Comparison of ENCODE assay signal across 32 mouse cellular contexts in the genomic region with DNA sequence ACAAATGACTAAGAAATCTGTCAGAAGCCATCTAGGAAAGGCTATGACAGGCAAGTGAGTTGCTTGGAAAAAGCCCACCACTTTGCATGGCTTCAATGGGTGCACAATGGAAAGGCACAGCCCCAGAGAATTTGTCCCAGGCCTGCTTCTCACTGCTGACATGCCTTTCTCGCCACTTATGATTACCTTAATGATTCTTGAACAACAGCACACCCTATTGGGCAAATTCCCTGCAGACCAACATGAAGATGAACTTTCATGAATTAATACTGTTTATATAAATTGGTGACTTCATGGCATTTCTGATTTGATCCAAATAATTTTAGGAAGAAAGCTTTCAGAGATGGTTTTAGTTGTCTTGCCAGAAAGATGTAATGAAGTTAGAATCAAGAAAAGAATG. TPM values are rescaled to one million over a fixed set of nuclear protein-coding genes. Genes with fewer than 3 reads are reported as not detected.
DNase-seq lines count a peak whose midpoint lies in the region; ATAC-seq and TF ChIP-seq lines count a peak whose summit lies in the region.
"Had no signal": no experiment of that assay in that cellular context is flagged by ENCODE, and none has a peak within 500 bp of the region (broad histone marks: within the 10 kb centered on the region; RNA-seq: fewer than 3 reads in every experiment).

No protein-coding gene starts in this region.

- no peak for ATAC-seq in heart, postnatal 0 days (ENCODE audit: insufficient read depth, low read depth)
- no peak for ATAC-seq in heart, embryonic 11.5 days (replicated peaks; ENCODE audit: insufficient number of reproducible peaks, low FRiP score, low TSS enrichment)
- no peak for ATAC-seq in lung, postnatal 0 days
- no peak for ATAC-seq in Patski
- no peak for ATAC-seq in stomach, postnatal 0 days (ENCODE audit: low FRiP score, low TSS enrichment)
- ATAC-seq: activated CD4-positive, CD25-positive, alpha-beta regulatory T cell, adult 4 months; liver, embryonic 12.5 days; midbrain, embryonic 13.5 days had no signal

- no peak overlapping the region for H3K4me3 ChIP-seq in heart, postnatal 0 days (ENCODE audit: low read depth, low read length)
- no peak overlapping the region for H3K4me3 ChIP-seq in heart, embryonic 11.5 days (ENCODE audit: low read depth, low read length)
- no peak overlapping the region for H3K4me3 ChIP-seq in lung, postnatal 0 days (ENCODE audit: low read depth, low read length)
- no peak overlapping the region for H3K4me3 ChIP-seq in stomach, postnatal 0 days (ENCODE audit: low read depth, low read length)
- H3K4me3 ChIP-seq: gastrocnemius, adult 2 months; heart, embryonic 13.5 days; hindbrain, embryonic 15.5 days; liver, embryonic 12.5 days; midbrain, embryonic 13.5 days had no signal

- no peak for DNase-seq in heart, postnatal 0 days (ENCODE audit: low spot score)
- no peak for DNase-seq in lung, postnatal 0 days (ENCODE audit: low spot score)
- DNase-seq in lung, adult 18-20 months: no peak
- DNase-seq in Patski (ENCODE audit: low read depth, low spot score): no peak
- no peak for DNase-seq in stomach, postnatal 0 days (ENCODE audit: low spot score)
- no peak for DNase-seq in adrenal gland, postnatal 4 days (ENCODE audit: low spot score in 2 of 2)
- DNase-seq in left cerebral cortex, postnatal 10 days (ENCODE audit: extremely low spot score in 1 of 2, low spot score in 2 of 2): no peak
- DNase-seq: adrenal gland, postnatal 14 days; cerebellum, adult 11 months; cerebellum, postnatal 14 days; embryo, embryonic 11 days; gastrocnemius, adult 2 months; heart, postnatal 36 days; kidney, adult 18-20 months; kidney, postnatal 25 days; thymus, postnatal 14 days had no signal

- intact Hi-C loops in left cerebral cortex, postnatal 10 days (cut with DNase I): no loop called here

- no peak overlapping the region for H3K9ac ChIP-seq in heart, postnatal 0 days (replicated peaks; ENCODE audit: low read depth, low read length)
- no peak overlapping the region for H3K9ac ChIP-seq in heart, embryonic 11.5 days (ENCODE audit: low read depth, low read length)
- no peak overlapping the region for H3K9ac ChIP-seq in lung, postnatal 0 days (replicated peaks; ENCODE audit: low read depth)
- no peak overlapping the region for H3K9ac ChIP-seq in stomach, postnatal 0 days (ENCODE audit: low read length)
- H3K9ac ChIP-seq: heart, embryonic 13.5 days; hindbrain, embryonic 15.5 days; liver, embryonic 12.5 days; midbrain, embryonic 13.5 days had no signal

- WGBS in heart, postnatal 0 days: 28% methylated on average over 1 of the region's 1 CpGs
- WGBS in heart, embryonic 11.5 days (ENCODE audit: insufficient replicate concordance): 19% methylated on average over 1 of the region's 1 CpGs
- WGBS in lung, postnatal 0 days: 27% methylated on average over 1 of the region's 1 CpGs
- 29% methylated on average over 1 of the region's 1 CpGs for WGBS in stomach, postnatal 0 days

- peaks cover 3% of the 10 kb centered on the region; the same call in 1 of the 2 replicates for H3K4me1 ChIP-seq in heart, postnatal 0 days (ENCODE audit: control insufficient read depth, insufficient read depth)
- no peaks in the 10 kb centered on the region for H3K4me1 ChIP-seq in heart, embryonic 11.5 days (ENCODE audit: control insufficient read depth, insufficient read depth, low read length)
- peaks cover 2% of the 10 kb centered on the region; the same call in 1 of the 2 replicates for H3K4me1 ChIP-seq in lung, postnatal 0 days (ENCODE audit: insufficient read depth, low read depth, low read length)
- no peaks in the 10 kb centered on the region for H3K4me1 ChIP-seq in stomach, postnatal 0 days (replicated peaks; ENCODE audit: control insufficient read depth, insufficient read depth)

- no peaks in the 10 kb centered on the region for H3K9me3 ChIP-seq in heart, postnatal 0 days (replicated peaks; ENCODE audit: control insufficient read depth, low read length)
- H3K9me3 ChIP-seq in heart, embryonic 11.5 days (replicated peaks; ENCODE audit: control insufficient read depth, low read length): no peaks in the 10 kb centered on the region
- H3K9me3 ChIP-seq in lung, postnatal 0 days (ENCODE audit: low read length): no peaks in the 10 kb centered on the region
- H3K9me3 ChIP-seq in stomach, postnatal 0 days (ENCODE audit: control insufficient read depth, low read length): no peaks in the 10 kb centered on the region
- H3K9me3 ChIP-seq: heart, embryonic 13.5 days; hindbrain, embryonic 15.5 days; liver, embryonic 12.5 days; midbrain, embryonic 13.5 days had no signal

- H3K4me2 ChIP-seq in heart, postnatal 0 days (ENCODE audit: low read depth, low read length): no peak overlapping the region
- no peak overlapping the region for H3K4me2 ChIP-seq in heart, embryonic 11.5 days
- no peak overlapping the region for H3K4me2 ChIP-seq in lung, postnatal 0 days (replicated peaks; ENCODE audit: low read depth, low read length)
- H3K4me2 ChIP-seq in stomach, postnatal 0 days (replicated peaks; ENCODE audit: low read depth): no peak overlapping the region
- H3K4me2 ChIP-seq: heart, embryonic 13.5 days; hindbrain, embryonic 15.5 days; liver, embryonic 12.5 days; midbrain, embryonic 13.5 days had no signal

- TF ChIP-seq CTCF in heart, postnatal 0 days (IDR thresholded peaks at IDR 0.05; ENCODE audit: low read depth): 0 out of 2 replicates have a peak, but pooled peaks have one; percentile 1
- peak; percentile 27 for TF ChIP-seq CTCF in lung, postnatal 0 days (IDR thresholded peaks at IDR 0.05)
- peak; percentile 39 for TF ChIP-seq CTCF in Patski (IDR thresholded peaks at IDR 0.05)
- TF ChIP-seq CTCF in stomach, postnatal 0 days (IDR thresholded peaks at IDR 0.05; ENCODE audit: low read depth): peak; percentile 41

- H3K27ac ChIP-seq in heart, postnatal 0 days (ENCODE audit: low read depth): no peak overlapping the region
- H3K27ac ChIP-seq in heart, embryonic 11.5 days (ENCODE audit: low read depth, low read length): no peak overlapping the region
- no peak overlapping the region for H3K27ac ChIP-seq in lung, postnatal 0 days (ENCODE audit: low read length)
- no peak overlapping the region for H3K27ac ChIP-seq in stomach, postnatal 0 days (replicated peaks)
- H3K27ac ChIP-seq: gastrocnemius, adult 2 months; heart, embryonic 13.5 days; hindbrain, embryonic 15.5 days; liver, embryonic 12.5 days; midbrain, embryonic 13.5 days had no signal

- H3K27me3 ChIP-seq in heart, postnatal 0 days (ENCODE audit: control insufficient read depth, insufficient read depth, low read length): no peaks in the 10 kb centered on the region
- H3K27me3 ChIP-seq in heart, embryonic 11.5 days (ENCODE audit: control insufficient read depth, insufficient read depth, low read length): no peaks in the 10 kb centered on the region
- H3K27me3 ChIP-seq in lung, postnatal 0 days (replicated peaks; ENCODE audit: insufficient read depth, low read length): no peaks in the 10 kb centered on the region
- no peaks in the 10 kb centered on the region for H3K27me3 ChIP-seq in Patski
- H3K27me3 ChIP-seq in stomach, postnatal 0 days (ENCODE audit: control insufficient read depth, insufficient read depth, low read length): no peaks in the 10 kb centered on the region
- H3K27me3 ChIP-seq: heart, embryonic 13.5 days; hindbrain, embryonic 15.5 days; liver, embryonic 12.5 days; midbrain, embryonic 13.5 days had no signal

- CTCF ChIA-PET in Patski (lab: Charles Lee): no interaction called here

- in situ Hi-C loops in Patski (cut with MboI; ENCODE audit: low pct_unique_long_range_greater_than_20kb): no loop called here

- POLR2A ChIA-PET in Patski (lab: Charles Lee): no interaction called here

- no peaks in the 10 kb centered on the region for H3K36me3 ChIP-seq in heart, postnatal 0 days (replicated peaks; ENCODE audit: control insufficient read depth, insufficient read depth, low read length)
- H3K36me3 ChIP-seq in heart, embryonic 11.5 days (ENCODE audit: control insufficient read depth, insufficient read depth, low read length): no peaks in the 10 kb centered on the region
- H3K36me3 ChIP-seq in lung, postnatal 0 days (ENCODE audit: insufficient read depth, low read length): no peaks in the 10 kb centered on the region
- no peaks in the 10 kb centered on the region for H3K36me3 ChIP-seq in stomach, postnatal 0 days (ENCODE audit: control insufficient read depth, insufficient read depth, low read length)
- H3K36me3 ChIP-seq: heart, embryonic 13.5 days; hindbrain, embryonic 15.5 days; liver, embryonic 12.5 days; midbrain, embryonic 13.5 days had no signal

- TF ChIP-seq EP300 in heart, postnatal 0 days (IDR thresholded peaks at IDR 0.05; ENCODE audit: low read depth): no peak
- no peak for TF ChIP-seq EP300 in lung, postnatal 0 days (IDR thresholded peaks at IDR 0.05)
- no peak for TF ChIP-seq EP300 in stomach, postnatal 0 days (optimal IDR thresholded peaks at IDR 0.05)

RNA-seq across cellular contexts. Expression of gene Gcc2, which starts 5.8 kb away (rescaled TPM):
- total RNA-seq in heart, postnatal 0 days (2014; rRNA removed; ENCODE audit: low replicate concordance): 11.4 and 16.6 TPM in 2 replicates
- polyA plus RNA-seq in heart, postnatal 0 days (2015; fragmentation: Nextera tagmentation; extraction: Ambion mirVana): 33.9 and 37.3 TPM in 2 replicates
- 31.7 and 42.6 TPM in 2 replicates for polyA plus RNA-seq in heart, embryonic 11.5 days (2014; fragmentation: Nextera tagmentation; extraction: Ambion mirVana)
- 91.7 and 98.0 TPM in 2 replicates for polyA plus RNA-seq in lung, postnatal 0 days (2015; fragmentation: Nextera tagmentation; extraction: Ambion mirVana)
- polyA plus RNA-seq in Patski (2021): 38.3 TPM
- polyA plus RNA-seq in stomach, postnatal 0 days (2015; fragmentation: Nextera tagmentation; extraction: Ambion mirVana): 49.7 and 65.7 TPM in 2 replicates
- total RNA-seq in adrenal gland, postnatal 4 days (2021): 10 to 100 TPM; 51.6 to 56.6 TPM
- 10 to 100 TPM; 65.6 to 69.0 TPM for total RNA-seq in left cerebral cortex, postnatal 10 days (2021)

RNA-seq across cellular contexts. Expression of gene Gm4981, which starts 13.0 kb away (rescaled TPM):
- total RNA-seq in heart, postnatal 0 days (2014; rRNA removed; ENCODE audit: low replicate concordance): not detected in 2 replicates
- not detected in 2 replicates for polyA plus RNA-seq in heart, postnatal 0 days (2015; fragmentation: Nextera tagmentation; extraction: Ambion mirVana)
- not detected in 2 replicates for polyA plus RNA-seq in heart, embryonic 11.5 days (2014; fragmentation: Nextera tagmentation; extraction: Ambion mirVana)
- not detected in 2 replicates for polyA plus RNA-seq in lung, postnatal 0 days (2015; fragmentation: Nextera tagmentation; extraction: Ambion mirVana)
- not detected for polyA plus RNA-seq in Patski (2021)
- polyA plus RNA-seq in stomach, postnatal 0 days (2015; fragmentation: Nextera tagmentation; extraction: Ambion mirVana): not detected in 2 replicates
- total RNA-seq in adrenal gland, postnatal 4 days (2021): not detected
- total RNA-seq in left cerebral cortex, postnatal 10 days (2021): not detected
- total RNA-seq: adrenal gland, postnatal 14 days; gastrocnemius, adult 2 months; heart, postnatal 36 days; layer of hippocampus, postnatal 10 days; left cerebral cortex, adult 8-10 months; megakaryocyte, adult 5-6 weeks had no signal
- polyA plus RNA-seq: activated CD4-positive, CD25-positive, alpha-beta regulatory T cell, adult 4 months; C2C12; embryonic facial prominence, embryonic 14.5 days; gonadal fat pad, adult 2 months; heart, embryonic 13.5 days; hindbrain, embryonic 15.5 days; limb, embryonic 11.5 days; liver, embryonic 12.5 days; lung, embryonic 16.5 days; midbrain, embryonic 13.5 days; neural tube, embryonic 14.5 days; stomach, embryonic 16.5 days had no signal

RNA-seq across cellular contexts. Expression of gene Duxf3, which starts 17.1 kb away (rescaled TPM):
- not detected in 2 replicates for total RNA-seq in heart, postnatal 0 days (2014; rRNA removed; ENCODE audit: low replicate concordance)
- polyA plus RNA-seq in heart, postnatal 0 days (2015; fragmentation: Nextera tagmentation; extraction: Ambion mirVana): not detected in 2 replicates
- not detected in 2 replicates for polyA plus RNA-seq in heart, embryonic 11.5 days (2014; fragmentation: Nextera tagmentation; extraction: Ambion mirVana)
- not detected in 2 replicates for polyA plus RNA-seq in lung, postnatal 0 days (2015; fragmentation: Nextera tagmentation; extraction: Ambion mirVana)
- polyA plus RNA-seq in Patski (2021): not detected
- 0.67 TPM in 1 of 2 replicates, not detected in the other for polyA plus RNA-seq in stomach, postnatal 0 days (2015; fragmentation: Nextera tagmentation; extraction: Ambion mirVana)
- not detected for total RNA-seq in adrenal gland, postnatal 4 days (2021)
- total RNA-seq in left cerebral cortex, postnatal 10 days (2021): not detected
- total RNA-seq: adrenal gland, postnatal 14 days; gastrocnemius, adult 2 months; heart, postnatal 36 days; layer of hippocampus, postnatal 10 days; left cerebral cortex, adult 8-10 months; megakaryocyte, adult 5-6 weeks had no signal
- polyA plus RNA-seq: C2C12; embryonic facial prominence, embryonic 14.5 days; gonadal fat pad, adult 2 months; heart, embryonic 13.5 days; hindbrain, embryonic 15.5 days; limb, embryonic 11.5 days; liver, embryonic 12.5 days; lung, embryonic 16.5 days; midbrain, embryonic 13.5 days; neural tube, embryonic 14.5 days; stomach, embryonic 16.5 days had no signal

RNA-seq across cellular contexts. Expression of gene AW822073, which starts 24.8 kb away (rescaled TPM):
- not detected in 2 replicates for total RNA-seq in heart, postnatal 0 days (2014; rRNA removed; ENCODE audit: low replicate concordance)
- not detected in 2 replicates for polyA plus RNA-seq in heart, postnatal 0 days (2015; fragmentation: Nextera tagmentation; extraction: Ambion mirVana)
- not detected in 2 replicates for polyA plus RNA-seq in heart, embryonic 11.5 days (2014; fragmentation: Nextera tagmentation; extraction: Ambion mirVana)
- polyA plus RNA-seq in lung, postnatal 0 days (2015; fragmentation: Nextera tagmentation; extraction: Ambion mirVana): not detected in 2 replicates
- polyA plus RNA-seq in Patski (2021): not detected
- polyA plus RNA-seq in stomach, postnatal 0 days (2015; fragmentation: Nextera tagmentation; extraction: Ambion mirVana): 0.34 TPM in 1 of 2 replicates, not detected in the other
- total RNA-seq in adrenal gland, postnatal 4 days (2021): not detected
- total RNA-seq in left cerebral cortex, postnatal 10 days (2021): not detected
- total RNA-seq: adrenal gland, postnatal 14 days; gastrocnemius, adult 2 months; heart, postnatal 36 days; layer of hippocampus, postnatal 10 days; left cerebral cortex, adult 8-10 months; megakaryocyte, adult 5-6 weeks had no signal
- polyA plus RNA-seq: activated CD4-positive, CD25-positive, alpha-beta regulatory T cell, adult 4 months; C2C12; embryonic facial prominence, embryonic 14.5 days; gonadal fat pad, adult 2 months; heart, embryonic 13.5 days; hindbrain, embryonic 15.5 days; limb, embryonic 11.5 days; liver, embryonic 12.5 days; lung, embryonic 16.5 days; midbrain, embryonic 13.5 days; neural tube, embryonic 14.5 days; stomach, embryonic 16.5 days had no signal
